Mouse (Mus musculus): Measurements from ENCODE around the gene Amotl1. TPM values are rescaled to one million over a fixed set of nuclear protein-coding genes. Genes with fewer than 3 reads are reported as not detected.

Amotl1 gene
- polyA plus RNA-seq, 1 experiment, result 19.4 TPM

- Histone ChIP-seq H3K27me3 (replicated peaks; ENCODE audit: control insufficient read depth, insufficient read depth, low read length) (no peaks in the 10 kb centered on the region), H3K4me3 (ENCODE audit: insufficient read depth, low read depth, low read length) (no peak overlapping the region), H3K27ac (ENCODE audit: insufficient read depth, low read depth, low read length) (no peak overlapping the region), H3K36me3 (ENCODE audit: control insufficient read depth, insufficient read depth, low read length) (no peaks in the 10 kb centered on the region), H3K4me1 (ENCODE audit: control insufficient read depth, insufficient read depth, low read length) (peaks cover 5% of the 10 kb centered on the region; the same call in 1 of the 2 replicates)
- TF ChIP-seq CTCF (conservative IDR thresholded peaks at IDR 0.05; ENCODE audit: insufficient read depth, insufficient read length, low read depth, low read length) (no peak), POLR2A (IDR thresholded peaks at IDR 0.05; ENCODE audit: low read depth, low read length) (no peak)
- WGBS, result 81% methylated on average over 4 of the region's 4 CpGs
- DNase-seq, result no peak
These were observed 41.4 kb downstream of the Amotl1 start for GRCm38 (mm10) chr9:14603475-14603874.

DNA sequence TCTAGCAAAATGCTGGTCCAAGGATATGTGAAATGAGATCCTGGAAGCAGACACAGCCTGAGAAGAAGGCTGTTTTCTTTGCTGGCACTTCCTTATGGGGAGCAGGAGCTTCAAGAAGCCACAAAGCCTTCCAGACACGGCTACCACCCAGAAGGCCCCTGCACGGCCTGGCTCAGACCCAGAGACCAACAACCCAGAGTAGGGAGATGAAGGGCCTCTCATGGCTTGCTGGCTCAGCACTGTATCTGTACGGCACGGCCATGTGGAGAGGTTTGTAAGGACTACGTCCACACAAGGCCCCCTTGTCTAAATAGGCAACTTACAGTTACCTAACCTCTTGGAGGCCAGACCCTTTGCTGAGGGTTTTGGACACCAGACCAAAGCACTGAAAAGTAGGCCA lies 45.1 kb downstream of the Amotl1 start:
- WGBS, result 70% methylated on average over 5 of the region's 5 CpGs
- Histone ChIP-seq H3K27ac (ENCODE audit: insufficient read depth, low read depth, low read length) (no peak overlapping the region), H3K4me3 (ENCODE audit: insufficient read depth, low read depth, low read length) (no peak overlapping the region), H3K36me3 (ENCODE audit: control insufficient read depth, insufficient read depth, low read length) (no peaks in the 10 kb centered on the region), H3K27me3 (replicated peaks; ENCODE audit: control insufficient read depth, insufficient read depth, low read length) (no peaks in the 10 kb centered on the region), H3K4me1 (ENCODE audit: control insufficient read depth, insufficient read depth, low read length) (peaks cover 5% of the 10 kb centered on the region; the same call in 1 of the 2 replicates)
- TF ChIP-seq POLR2A (IDR thresholded peaks at IDR 0.05; ENCODE audit: low read depth, low read length) (no peak), CTCF (conservative IDR thresholded peaks at IDR 0.05; ENCODE audit: insufficient read depth, insufficient read length, low read depth, low read length) (no peak)
- DNase-seq, result no peak

- TF ChIP-seq CTCF (conservative IDR thresholded peaks at IDR 0.05; ENCODE audit: insufficient read depth, insufficient read length, low read depth, low read length), result no peak
- TF ChIP-seq POLR2A (IDR thresholded peaks at IDR 0.05; ENCODE audit: low read depth, low read length), result no peak
- 96% methylated on average over 2 of the region's 2 CpGs for WGBS
- no peak overlapping the region for H3K27ac ChIP-seq (ENCODE audit: insufficient read depth, low read depth, low read length)
These were observed 46.7 kb downstream of the Amotl1 start for GRCm38 (mm10) chr9:14598157-14598556.

GRCm38 (mm10) chr9:14597429-14597828 lies 47.4 kb downstream of the Amotl1 start:
- no peaks in the 10 kb centered on the region for H3K36me3 ChIP-seq (ENCODE audit: control insufficient read depth, insufficient read depth, low read length)
- H3K27ac ChIP-seq (ENCODE audit: insufficient read depth, low read depth, low read length), result no peak overlapping the region
- TF ChIP-seq CTCF (conservative IDR thresholded peaks at IDR 0.05; ENCODE audit: insufficient read depth, insufficient read length, low read depth, low read length) (no peak), POLR2A (IDR thresholded peaks at IDR 0.05; ENCODE audit: low read depth, low read length) (no peak)
- no peak overlapping the region for H3K4me3 ChIP-seq (ENCODE audit: insufficient read depth, low read depth, low read length)
- DNase-seq, result no peak
- H3K4me1 ChIP-seq (ENCODE audit: control insufficient read depth, insufficient read depth, low read length), result no peaks in the 10 kb centered on the region
- H3K27me3 ChIP-seq (replicated peaks; ENCODE audit: control insufficient read depth, insufficient read depth, low read length), result no peaks in the 10 kb centered on the region
- WGBS, result 85% methylated on average over 3 of the region's 3 CpGs

More at GRCm38 (mm10) chr9:14598157-14598556, 46.7 kb downstream of the Amotl1 start:
- Histone ChIP-seq H3K27me3 (replicated peaks; ENCODE audit: control insufficient read depth, insufficient read depth, low read length) (no peaks in the 10 kb centered on the region), H3K4me3 (ENCODE audit: insufficient read depth, low read depth, low read length) (no peak overlapping the region), H3K36me3 (ENCODE audit: control insufficient read depth, insufficient read depth, low read length) (no peaks in the 10 kb centered on the region), H3K4me1 (ENCODE audit: control insufficient read depth, insufficient read depth, low read length) (no peaks in the 10 kb centered on the region)
- DNase-seq, result no peak

GRCm38 (mm10) chr9:14596858-14597257 lies 48.0 kb downstream of the Amotl1 start:
- no peak for DNase-seq
- WGBS, result 63% methylated on average over 7 of the region's 7 CpGs
- no peaks in the 10 kb centered on the region for H3K36me3 ChIP-seq (ENCODE audit: control insufficient read depth, insufficient read depth, low read length)
- no peak overlapping the region for H3K27ac ChIP-seq (ENCODE audit: insufficient read depth, low read depth, low read length)
- H3K4me3 ChIP-seq (ENCODE audit: insufficient read depth, low read depth, low read length), result no peak overlapping the region
- no peaks in the 10 kb centered on the region for H3K4me1 ChIP-seq (ENCODE audit: control insufficient read depth, insufficient read depth, low read length)
- TF ChIP-seq POLR2A (IDR thresholded peaks at IDR 0.05; ENCODE audit: low read depth, low read length), result no peak
- no peak for TF ChIP-seq CTCF (conservative IDR thresholded peaks at IDR 0.05; ENCODE audit: insufficient read depth, insufficient read length, low read depth, low read length)
- H3K27me3 ChIP-seq (replicated peaks; ENCODE audit: control insufficient read depth, insufficient read depth, low read length), result no peaks in the 10 kb centered on the region

DNA sequence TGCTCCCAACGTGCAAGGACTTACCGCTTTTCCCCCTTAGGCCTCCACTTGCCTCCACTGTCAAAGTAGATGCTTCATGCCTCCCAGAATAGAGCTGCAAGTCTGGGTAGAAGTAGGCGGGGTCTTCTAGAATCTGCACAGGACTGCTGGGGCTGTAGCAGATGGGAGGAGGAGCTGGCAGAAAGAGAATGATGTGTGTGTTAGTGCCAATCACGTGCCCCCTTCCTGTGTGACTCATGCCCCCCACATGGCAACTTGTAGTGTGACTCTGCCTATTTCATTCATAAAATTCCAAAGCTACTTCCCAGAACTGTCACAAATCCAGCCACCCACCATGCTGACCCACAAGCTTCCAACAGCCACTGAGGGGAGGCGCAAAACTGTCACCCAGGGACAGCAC lies 48.4 kb downstream of the Amotl1 start:
- Histone ChIP-seq H3K4me3 (ENCODE audit: insufficient read depth, low read depth, low read length) (no peak overlapping the region), H3K27me3 (replicated peaks; ENCODE audit: control insufficient read depth, insufficient read depth, low read length) (no peaks in the 10 kb centered on the region), H3K36me3 (ENCODE audit: control insufficient read depth, insufficient read depth, low read length) (no peaks in the 10 kb centered on the region), H3K27ac (ENCODE audit: insufficient read depth, low read depth, low read length) (no peak overlapping the region), H3K4me1 (ENCODE audit: control insufficient read depth, insufficient read depth, low read length) (no peaks in the 10 kb centered on the region)
- no peak for TF ChIP-seq POLR2A (IDR thresholded peaks at IDR 0.05; ENCODE audit: low read depth, low read length)
- TF ChIP-seq CTCF (conservative IDR thresholded peaks at IDR 0.05; ENCODE audit: insufficient read depth, insufficient read length, low read depth, low read length), result no peak
- DNase-seq, result no peak
- WGBS, result 80% methylated on average over 5 of the region's 5 CpGs

GRCm38 (mm10) chr9:14595893-14596292 lies 49.0 kb downstream of the Amotl1 start:
- no peaks in the 10 kb centered on the region for H3K27me3 ChIP-seq (replicated peaks; ENCODE audit: control insufficient read depth, insufficient read depth, low read length)
- TF ChIP-seq CTCF (conservative IDR thresholded peaks at IDR 0.05; ENCODE audit: insufficient read depth, insufficient read length, low read depth, low read length), result no peak
- TF ChIP-seq POLR2A (IDR thresholded peaks at IDR 0.05; ENCODE audit: low read depth, low read length), result no peak
- no peaks in the 10 kb centered on the region for H3K4me1 ChIP-seq (ENCODE audit: control insufficient read depth, insufficient read depth, low read length)
- no peak overlapping the region for H3K4me3 ChIP-seq (ENCODE audit: insufficient read depth, low read depth, low read length)
- DNase-seq, result no peak
- no peak overlapping the region for H3K27ac ChIP-seq (ENCODE audit: insufficient read depth, low read depth, low read length)
- WGBS, result 92% methylated on average over 3 of the region's 3 CpGs
- no peaks in the 10 kb centered on the region for H3K36me3 ChIP-seq (ENCODE audit: control insufficient read depth, insufficient read depth, low read length)

Measured in kidney, adult 2 months (tissue).